In genomic region chr1:36072588-36073556, GRCm38 (mm10) we compare ENCODE assay signal across 9 mouse cellular contexts. TPM values are rescaled to one million over a fixed set of nuclear protein-coding genes. Genes with fewer than 3 reads are reported as not detected.
DNase-seq lines count a peak whose midpoint lies in the region; ATAC-seq and TF ChIP-seq lines count a peak whose summit lies in the region.
"Had no signal": no experiment of that assay in that cellular context is flagged by ENCODE, and none has a peak within 500 bp of the region (broad histone marks: within the 10 kb centered on the region; RNA-seq: fewer than 3 reads in every experiment).

No protein-coding gene starts in this region.

- peak overlapping the region; percentile 27 for H3K4me3 ChIP-seq in gastrocnemius, adult 2 months
- peak overlapping the region; percentile 96 for H3K4me3 ChIP-seq in E14TG2a.4 (replicated peaks; ENCODE audit: low read length)
- H3K4me3 ChIP-seq in forebrain, embryonic 16.5 days (replicated peaks; ENCODE audit: low read length): no peak overlapping the region
- H3K4me3 ChIP-seq in liver, postnatal 0 days (ENCODE audit: low read depth, low read length): peak overlapping the region; percentile 93

- ATAC-seq in forebrain, embryonic 16.5 days: no peak
- ATAC-seq in liver, postnatal 0 days: peak; percentile 28
- ATAC-seq: Patski had no signal

- no peaks in the 10 kb centered on the region for H3K27me3 ChIP-seq in E14TG2a.4 (ENCODE audit: insufficient read depth, low read length)
- H3K27me3 ChIP-seq in forebrain, embryonic 16.5 days (replicated peaks; ENCODE audit: control insufficient read depth, insufficient read depth, low read length): no peaks in the 10 kb centered on the region
- H3K27me3 ChIP-seq in liver, postnatal 0 days (ENCODE audit: insufficient read depth, low read length): no peaks in the 10 kb centered on the region
- H3K27me3 ChIP-seq: Patski had no signal

- peak overlapping the region; percentile 79 for H3K27ac ChIP-seq in gastrocnemius, adult 2 months
- H3K27ac ChIP-seq in forebrain, embryonic 16.5 days (ENCODE audit: low read length): no peak overlapping the region
- H3K27ac ChIP-seq in liver, postnatal 0 days (ENCODE audit: low read depth): peak overlapping the region; percentile 90

- no peak for TF ChIP-seq CTCF in gastrocnemius, adult 2 months (IDR thresholded peaks at IDR 0.05)
- TF ChIP-seq CTCF in E14TG2a.4 (conservative IDR thresholded peaks at IDR 0.05; ENCODE audit: low read length): no peak
- no peak for TF ChIP-seq CTCF in liver, postnatal 0 days (IDR thresholded peaks at IDR 0.05; ENCODE audit: low read depth)

- no peak for DNase-seq in gastrocnemius, adult 2 months
- no peak for DNase-seq in gastrocnemius, postnatal 25 days
- peak; percentile 60 for DNase-seq in liver, postnatal 0 days
- no peak for DNase-seq in layer of hippocampus, adult 9-11 months
- no peak for DNase-seq in gastrocnemius, postnatal 14 days
- no peak for DNase-seq in lung, postnatal 25 days (ENCODE audit: low spot score)

- H3K4me2 ChIP-seq in forebrain, embryonic 16.5 days (ENCODE audit: low read length): peak overlapping the region; percentile 0; the same call in 1 of the 2 replicates
- peak overlapping the region; percentile 91 for H3K4me2 ChIP-seq in liver, postnatal 0 days (ENCODE audit: low read depth, low read length)

- WGBS in forebrain, embryonic 16.5 days: 62% methylated on average over 11 of the region's 11 CpGs
- WGBS in liver, postnatal 0 days (ENCODE audit: insufficient replicate concordance): 33% methylated on average over 11 of the region's 11 CpGs

- H3K9me3 ChIP-seq in E14TG2a.4 (ENCODE audit: low read length): no peaks in the 10 kb centered on the region
- no peaks in the 10 kb centered on the region for H3K9me3 ChIP-seq in forebrain, embryonic 16.5 days (ENCODE audit: control insufficient read depth, low read length)
- H3K9me3 ChIP-seq in liver, postnatal 0 days (ENCODE audit: low read length): no peaks in the 10 kb centered on the region

- H3K4me1 ChIP-seq in E14TG2a.4 (replicated peaks; ENCODE audit: low read depth, low read length): peaks cover 88% of the 10 kb centered on the region
- H3K4me1 ChIP-seq in forebrain, embryonic 16.5 days (replicated peaks; ENCODE audit: control insufficient read depth, insufficient read depth, low read length): peaks cover 50% of the 10 kb centered on the region
- H3K4me1 ChIP-seq in liver, postnatal 0 days (ENCODE audit: insufficient read depth): peaks cover 68% of the 10 kb centered on the region

- intact Hi-C loops in gastrocnemius, adult 2 months (cut with DNase I): loop anchor here (5.0 kb wide), 1 partner anchor 179 kb away; no protein-coding TSS in a partner anchor
- intact Hi-C loops in gastrocnemius, postnatal 14 days (cut with DNase I; ENCODE audit: low total_unique reads): loop anchor here (10.0 kb wide), 1 partner anchor 62 kb away; no protein-coding TSS in a partner anchor

- no peak overlapping the region for H3K9ac ChIP-seq in forebrain, embryonic 16.5 days (replicated peaks; ENCODE audit: low read depth, low read length)
- H3K9ac ChIP-seq in liver, postnatal 0 days (replicated peaks): peak overlapping the region; percentile 91

- TF ChIP-seq EP300 in liver, postnatal 0 days (IDR thresholded peaks at IDR 0.05; ENCODE audit: low read depth): peak; percentile 83

- peaks cover 85% of the 10 kb centered on the region for H3K36me3 ChIP-seq in E14TG2a.4 (ENCODE audit: insufficient read depth, low read length)
- H3K36me3 ChIP-seq in forebrain, embryonic 16.5 days (ENCODE audit: control insufficient read depth, insufficient read depth): no peaks in the 10 kb centered on the region
- peaks cover 52% of the 10 kb centered on the region for H3K36me3 ChIP-seq in liver, postnatal 0 days (replicated peaks; ENCODE audit: insufficient read depth, low read length)

RNA-seq across cellular contexts. Expression of gene Hs6st1, which starts 4.7 kb away (rescaled TPM):
- total RNA-seq in gastrocnemius, adult 2 months (2021): 10 to 100 TPM; 20.7 to 22.0 TPM
- total RNA-seq in gastrocnemius, postnatal 25 days (2021): 10 to 100 TPM; 20.0 to 20.8 TPM
- 6.2 and 7.4 TPM in 2 replicates for polyA plus RNA-seq in forebrain, embryonic 16.5 days (2015; fragmentation: Nextera tagmentation; extraction: Ambion mirVana)
- polyA plus RNA-seq in liver, postnatal 0 days (2015; fragmentation: Nextera tagmentation; extraction: Ambion mirVana): 12.8 and 13.3 TPM in 2 replicates
- total RNA-seq in gastrocnemius, postnatal 14 days (2021): 10 to 100 TPM; 17.8 to 23.1 TPM
